7 mouse cellular contexts compared by ENCODE assay signal in genomic region chr10:71344579-71345143, GRCm38 (mm10). TPM values are rescaled to one million over a fixed set of nuclear protein-coding genes. Genes with fewer than 3 reads are reported as not detected.
DNase-seq lines count a peak whose midpoint lies in the region; ATAC-seq lines count a peak whose summit lies in the region.

Cisd1 (minus strand) TSS chr10:71344954.

- H3K4me2 ChIP-seq in intestine, embryonic 16.5 days (ENCODE audit: low read depth, low read length) = peak within 1 kb of the TSS; percentile 83
- H3K4me2 ChIP-seq in midbrain, embryonic 11.5 days = peak within 1 kb of the TSS; percentile 80

- intact Hi-C loops in left cerebral cortex, postnatal 36 days (cut with DNase I) = no loop called here

- H3K4me3 ChIP-seq in intestine, embryonic 16.5 days (ENCODE audit: low read length) = peak within 1 kb of the TSS; percentile 87
- H3K4me3 ChIP-seq in midbrain, embryonic 11.5 days (ENCODE audit: low read depth, low read length) = peak within 1 kb of the TSS; percentile 82

- H3K4me1 ChIP-seq in intestine, embryonic 16.5 days (ENCODE audit: control insufficient read depth, insufficient read depth, low read length) = peaks cover 33% of the 10 kb centered on the region
- H3K4me1 ChIP-seq in midbrain, embryonic 11.5 days (ENCODE audit: control insufficient read depth, insufficient read depth, low read length) = peaks cover 25% of the 10 kb centered on the region; the same call in 1 of the 2 replicates

- no peaks in the 10 kb centered on the region for H3K9me3 ChIP-seq in intestine, embryonic 16.5 days (ENCODE audit: control insufficient read depth, low read length)
- H3K9me3 ChIP-seq in midbrain, embryonic 11.5 days (ENCODE audit: control insufficient read depth, low read length) = no peaks in the 10 kb centered on the region

- DNase-seq in adrenal gland, adult 2 months = peak; percentile 98
- DNase-seq in embryo, embryonic 11.5 days (ENCODE audit: low read depth, low spot score) = peak; percentile 90
- peak; percentile 86 to 94 for DNase-seq in gastrocnemius, postnatal 4 days (ENCODE audit: low spot score in 2 of 2)
- peak; percentile 94 to 96 for DNase-seq in left cerebral cortex, postnatal 36 days (ENCODE audit: low spot score in 2 of 2)
- peak; percentile 99 for DNase-seq in midbrain, embryonic 11.5 days (ENCODE audit: low spot score, missing footprints)
- DNase-seq in skeletal muscle tissue, adult 2 months (ENCODE audit: low read depth, low spot score) = peak; percentile 97

- H3K9ac ChIP-seq in intestine, embryonic 16.5 days (ENCODE audit: low read depth, low read length) = peak within 1 kb of the TSS; percentile 94
- H3K9ac ChIP-seq in midbrain, embryonic 11.5 days (ENCODE audit: low read length) = peak within 1 kb of the TSS; percentile 90

- peak; percentile 72 for ATAC-seq in intestine, embryonic 16.5 days
- peak; percentile 77 for ATAC-seq in midbrain, embryonic 11.5 days (ENCODE audit: low FRiP score)

- peak within 1 kb of the TSS; percentile 70 for H3K27ac ChIP-seq in intestine, embryonic 16.5 days (ENCODE audit: low read length)
- H3K27ac ChIP-seq in midbrain, embryonic 11.5 days (ENCODE audit: low read depth, low read length) = no peak within 1 kb of the TSS

- under 1% methylated on average over 60 of the region's 60 CpGs for WGBS in intestine, embryonic 16.5 days
- WGBS in midbrain, embryonic 11.5 days = under 1% methylated on average over 60 of the region's 60 CpGs

- no peaks in the 10 kb centered on the region for H3K27me3 ChIP-seq in intestine, embryonic 16.5 days (replicated peaks; ENCODE audit: control insufficient read depth, insufficient read depth, low read length)
- no peaks in the 10 kb centered on the region for H3K27me3 ChIP-seq in midbrain, embryonic 11.5 days (ENCODE audit: control insufficient read depth, insufficient read depth, low read length)

- no peaks in the 10 kb centered on the region for H3K36me3 ChIP-seq in intestine, embryonic 16.5 days (ENCODE audit: control insufficient read depth, insufficient read depth, low read length)
- no peaks in the 10 kb centered on the region for H3K36me3 ChIP-seq in midbrain, embryonic 11.5 days (ENCODE audit: control insufficient read depth, insufficient read depth, low read length)

RNA-seq across cellular contexts. Expression of gene Cisd1, which starts in this region (rescaled TPM):
- 100 to 1,000 TPM in 1 of 2 experiments, 10 to 100 TPM in 1; 86.9 to 105 TPM for total RNA-seq in adrenal gland, adult 2 months (2021)
- 155 and 161 TPM in 2 replicates for polyA plus RNA-seq in adrenal gland, adult 2 months (2012; rRNA removed)
- total RNA-seq in gastrocnemius, postnatal 4 days (2021) = 10 to 100 TPM; 47.2 to 50.0 TPM
- polyA plus RNA-seq in intestine, embryonic 16.5 days (2015; fragmentation: Nextera tagmentation; extraction: Ambion mirVana) = 125 and 134 TPM in 2 replicates
- 100 to 1,000 TPM; 120 to 139 TPM for total RNA-seq in left cerebral cortex, postnatal 36 days (2021)
- 152 and 155 TPM in 2 replicates for polyA plus RNA-seq in midbrain, embryonic 11.5 days (2014; fragmentation: Nextera tagmentation; extraction: Ambion mirVana)
